Mouse (Mus musculus): ENCODE measurements around the gene Hs2st1.

The Hs2st1 gene

DNA sequence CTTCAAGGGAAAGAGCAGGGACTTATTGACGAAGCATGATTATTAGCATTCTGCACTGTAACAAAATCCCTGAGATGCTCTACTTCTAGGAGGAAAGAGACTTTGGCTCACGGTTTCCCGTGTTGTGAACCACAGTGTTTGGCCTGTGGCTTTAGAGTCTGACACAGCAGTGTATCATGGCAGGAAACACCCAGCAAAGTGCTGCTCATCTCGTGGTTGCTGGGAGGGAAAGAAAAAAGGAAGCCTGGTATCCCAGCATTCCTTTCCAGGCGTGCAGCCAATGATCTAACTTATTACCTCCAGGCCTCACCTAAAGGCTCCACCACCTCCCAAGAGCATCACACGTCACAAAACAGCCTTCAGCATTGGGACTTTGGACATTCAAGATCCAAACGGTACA, 32.8 kb upstream of the Hs2st1 start:
- Histone ChIP-seq H3K36me3 (ENCODE audit: control insufficient read depth, insufficient read depth, low read length, poor library complexity, severe bottlenecking) (peaks cover 2% of the 10 kb centered on the region), H3K27me3 (ENCODE audit: control insufficient read depth, insufficient read depth, low read length, poor library complexity, severe bottlenecking) (no peaks in the 10 kb centered on the region)
- no peak for DNase-seq (ENCODE audit: low read depth, low spot score)

- no peak for DNase-seq (ENCODE audit: low read depth, low spot score)
- Histone ChIP-seq H3K27me3 (ENCODE audit: control insufficient read depth, insufficient read depth, low read length, poor library complexity, severe bottlenecking) (no peaks in the 10 kb centered on the region), H3K36me3 (ENCODE audit: control insufficient read depth, insufficient read depth, low read length, poor library complexity, severe bottlenecking) (peaks cover 2% of the 10 kb centered on the region)
These were observed 32.4 kb upstream of the Hs2st1 start for GRCm38 (mm10) chr3:144602413-144602812.

GRCm38 (mm10) chr3:144597790-144598467, 27.9 kb upstream of the Hs2st1 start:
- Histone ChIP-seq H3K27me3 (ENCODE audit: control insufficient read depth, insufficient read depth, low read length, poor library complexity, severe bottlenecking) (no peaks in the 10 kb centered on the region), H3K36me3 (ENCODE audit: control insufficient read depth, insufficient read depth, low read length, poor library complexity, severe bottlenecking) (peaks cover 4% of the 10 kb centered on the region)
- no peak for DNase-seq (ENCODE audit: low read depth, low spot score)

- no peaks in the 10 kb centered on the region for H3K27me3 ChIP-seq (ENCODE audit: control insufficient read depth, insufficient read depth, low read length, poor library complexity, severe bottlenecking)
- peaks cover 4% of the 10 kb centered on the region for H3K36me3 ChIP-seq (ENCODE audit: control insufficient read depth, insufficient read depth, low read length, poor library complexity, severe bottlenecking)
- DNase-seq (ENCODE audit: low read depth, low spot score): no peak
These were observed 27.1 kb upstream of the Hs2st1 start for GRCm38 (mm10) chr3:144597121-144597520.

- DNase-seq (ENCODE audit: low read depth, low spot score): no peak
- H3K36me3 ChIP-seq (ENCODE audit: control insufficient read depth, insufficient read depth, low read length, poor library complexity, severe bottlenecking): peaks cover 9% of the 10 kb centered on the region
- no peaks in the 10 kb centered on the region for H3K27me3 ChIP-seq (ENCODE audit: control insufficient read depth, insufficient read depth, low read length, poor library complexity, severe bottlenecking)
These were observed 23.2 kb upstream of the Hs2st1 start for GRCm38 (mm10) chr3:144592992-144593785.

DNA sequence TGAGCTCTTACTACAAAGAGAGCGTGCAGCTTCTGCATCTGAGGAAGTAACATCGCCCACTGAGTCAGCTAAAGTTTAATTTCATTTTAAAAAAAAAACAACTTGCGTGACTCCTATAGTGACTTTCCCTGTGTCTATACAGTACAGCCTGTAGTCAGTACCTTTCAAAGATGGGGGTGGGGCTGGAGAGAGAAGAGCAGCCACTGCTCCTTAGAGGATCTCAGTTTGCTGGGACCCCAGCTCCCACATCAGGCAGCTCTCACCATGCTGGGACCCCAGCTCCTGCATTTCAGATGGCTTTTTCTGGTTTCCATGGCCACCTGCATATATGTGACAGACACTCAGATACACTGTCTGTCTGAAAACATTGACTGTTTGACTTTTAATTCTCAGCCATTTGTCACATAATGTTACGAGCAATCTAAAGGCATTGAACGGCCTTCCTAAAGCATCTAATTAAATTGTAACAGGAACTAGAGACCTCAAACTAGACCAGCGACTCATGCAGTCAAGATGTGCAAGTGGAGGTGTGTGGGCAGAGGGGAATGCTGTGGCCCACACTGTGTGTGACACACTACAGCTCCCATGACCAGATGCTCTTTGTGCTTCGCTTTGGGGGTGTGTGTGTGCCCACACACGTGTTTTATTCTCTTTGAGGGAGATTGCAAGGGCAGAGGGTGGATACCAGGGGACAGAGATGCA, 19.4 kb upstream of the Hs2st1 start:
- DNase-seq (ENCODE audit: low read depth, low spot score): no peak
- Histone ChIP-seq H3K27me3 (ENCODE audit: control insufficient read depth, insufficient read depth, low read length, poor library complexity, severe bottlenecking) (no peaks in the 10 kb centered on the region), H3K36me3 (ENCODE audit: control insufficient read depth, insufficient read depth, low read length, poor library complexity, severe bottlenecking) (peaks cover 8% of the 10 kb centered on the region; the same call in 1 of the 2 replicates)

DNA sequence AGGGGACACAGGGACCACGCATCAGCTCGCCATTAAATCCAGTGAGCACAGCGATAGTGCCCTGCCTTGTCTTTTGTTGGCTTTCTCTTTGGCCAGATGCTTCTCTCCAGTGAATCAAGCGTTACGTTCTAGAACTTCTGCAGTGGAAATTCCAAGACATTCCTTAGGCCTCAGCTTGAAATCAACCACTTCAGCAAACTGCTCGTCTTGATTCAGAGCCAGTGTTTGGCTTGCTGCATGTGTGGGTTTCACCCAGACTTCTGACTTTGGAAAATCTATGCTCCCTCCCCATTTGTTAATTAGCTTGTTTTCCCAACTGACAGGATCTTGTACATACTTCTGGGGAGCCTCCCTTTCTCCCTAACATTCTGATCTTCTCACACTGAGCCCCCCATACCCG, 16.8 kb upstream of the Hs2st1 start:
- H3K27me3 ChIP-seq (ENCODE audit: control insufficient read depth, insufficient read depth, low read length, poor library complexity, severe bottlenecking): no peaks in the 10 kb centered on the region
- H3K36me3 ChIP-seq (ENCODE audit: control insufficient read depth, insufficient read depth, low read length, poor library complexity, severe bottlenecking): peaks cover 8% of the 10 kb centered on the region; the same call in 1 of the 2 replicates
- no peak for DNase-seq (ENCODE audit: low read depth, low spot score)

DNA sequence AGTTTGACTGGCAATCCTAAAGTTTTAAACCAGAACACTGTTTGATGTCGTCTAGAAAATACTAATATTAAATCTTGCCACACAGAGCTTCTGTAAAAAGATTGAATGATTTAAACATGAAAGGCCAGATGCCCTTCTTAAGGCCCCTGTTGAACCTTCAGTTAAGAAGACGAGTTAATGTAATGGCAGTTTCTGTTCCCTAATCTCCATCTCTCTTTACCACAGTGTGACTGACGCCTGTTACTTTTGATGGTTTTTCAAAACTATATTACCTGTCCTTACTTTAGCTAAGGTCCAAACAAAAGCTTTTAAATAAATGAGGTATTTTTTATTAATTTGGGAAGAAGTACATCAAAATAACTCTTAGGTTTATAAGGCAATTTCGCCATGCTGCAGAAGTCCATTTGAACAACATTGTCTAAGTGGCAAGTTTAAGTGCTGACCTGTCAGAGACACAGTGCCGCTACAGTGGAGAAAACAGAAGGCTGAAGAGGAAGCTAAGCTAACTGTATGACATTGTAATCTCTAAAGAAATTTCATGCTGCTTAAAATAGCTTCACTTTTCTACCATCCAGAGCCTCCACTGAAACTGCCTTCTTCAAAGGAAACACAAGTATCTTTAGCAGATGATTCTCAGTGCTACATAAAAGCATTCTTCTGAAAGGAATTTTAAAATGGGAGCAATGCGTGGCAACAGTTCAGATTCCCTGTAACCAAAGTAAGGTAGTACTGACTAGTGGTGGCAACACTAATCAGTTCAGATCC, 15.0 kb upstream of the Hs2st1 start:
- H3K27me3 ChIP-seq (ENCODE audit: control insufficient read depth, insufficient read depth, low read length, poor library complexity, severe bottlenecking): no peaks in the 10 kb centered on the region
- peak; percentile 60 for DNase-seq (ENCODE audit: low read depth, low spot score)
- peaks cover 5% of the 10 kb centered on the region; the same call in 1 of the 2 replicates for H3K36me3 ChIP-seq (ENCODE audit: control insufficient read depth, insufficient read depth, low read length, poor library complexity, severe bottlenecking)

DNA sequence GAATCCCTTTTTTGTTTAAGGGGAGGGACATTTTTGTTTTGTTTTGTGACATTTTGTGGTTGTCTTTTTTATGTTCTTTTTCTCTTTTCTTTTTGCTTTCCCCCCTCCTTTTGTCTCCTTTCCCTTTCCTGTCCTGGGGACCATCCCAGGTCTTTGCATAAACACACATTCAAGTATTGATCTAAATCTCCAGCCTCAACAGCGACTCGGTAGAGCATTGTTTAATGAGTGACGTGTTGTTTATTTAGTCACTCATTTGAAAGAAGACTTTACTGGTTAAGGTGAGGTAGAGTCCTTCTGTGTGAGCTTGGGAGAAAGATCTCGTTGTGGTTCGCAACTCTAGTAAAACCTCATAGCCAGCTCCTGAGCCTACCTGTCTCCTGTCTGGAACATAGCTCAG, 13.8 kb upstream of the Hs2st1 start:
- H3K27me3 ChIP-seq (ENCODE audit: control insufficient read depth, insufficient read depth, low read length, poor library complexity, severe bottlenecking): no peaks in the 10 kb centered on the region
- DNase-seq (ENCODE audit: low read depth, low spot score): no peak

GRCm38 (mm10) chr3:144582306-144582705, 12.3 kb upstream of the Hs2st1 start:
- no peak for DNase-seq (ENCODE audit: low read depth, low spot score)
- Histone ChIP-seq H3K27me3 (ENCODE audit: control insufficient read depth, insufficient read depth, low read length, poor library complexity, severe bottlenecking) (no peaks in the 10 kb centered on the region), H3K36me3 (ENCODE audit: control insufficient read depth, insufficient read depth, low read length, poor library complexity, severe bottlenecking) (peaks cover 8% of the 10 kb centered on the region; the same call in 1 of the 2 replicates)

More for the DNA sequence above, 13.8 kb upstream of the Hs2st1 start:
- peaks cover 5% of the 10 kb centered on the region; the same call in 1 of the 2 replicates for H3K36me3 ChIP-seq (ENCODE audit: control insufficient read depth, insufficient read depth, low read length, poor library complexity, severe bottlenecking)

DNA sequence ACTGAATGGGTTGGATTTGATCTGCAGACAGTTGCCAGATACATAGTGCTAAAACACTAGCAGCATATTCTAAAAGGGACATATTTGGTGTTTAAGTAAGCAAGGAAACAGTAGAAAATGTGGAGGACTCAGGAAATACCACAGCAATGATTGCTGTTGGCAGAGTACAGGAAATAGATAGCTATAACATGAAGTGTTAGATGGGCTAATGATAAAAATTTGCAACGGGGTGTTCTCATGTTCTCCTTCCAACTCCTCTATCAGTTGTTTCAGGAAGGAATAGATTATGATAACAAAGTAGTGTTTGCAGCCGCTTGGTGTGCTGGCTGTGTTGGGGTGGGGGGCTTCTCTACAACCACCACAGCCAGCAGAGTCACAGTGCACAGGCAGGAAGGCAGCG, 11.9 kb upstream of the Hs2st1 start:
- Histone ChIP-seq H3K36me3 (ENCODE audit: control insufficient read depth, insufficient read depth, low read length, poor library complexity, severe bottlenecking) (peaks cover 6% of the 10 kb centered on the region; the same call in 1 of the 2 replicates), H3K27me3 (ENCODE audit: control insufficient read depth, insufficient read depth, low read length, poor library complexity, severe bottlenecking) (no peaks in the 10 kb centered on the region)
- DNase-seq (ENCODE audit: low read depth, low spot score): no peak

GRCm38 (mm10) chr3:144580281-144580680, 10.3 kb upstream of the Hs2st1 start:
- peaks cover 6% of the 10 kb centered on the region; the same call in 1 of the 2 replicates for H3K36me3 ChIP-seq (ENCODE audit: control insufficient read depth, insufficient read depth, low read length, poor library complexity, severe bottlenecking)
- H3K27me3 ChIP-seq (ENCODE audit: control insufficient read depth, insufficient read depth, low read length, poor library complexity, severe bottlenecking): no peaks in the 10 kb centered on the region
- no peak for DNase-seq (ENCODE audit: low read depth, low spot score)

DNA sequence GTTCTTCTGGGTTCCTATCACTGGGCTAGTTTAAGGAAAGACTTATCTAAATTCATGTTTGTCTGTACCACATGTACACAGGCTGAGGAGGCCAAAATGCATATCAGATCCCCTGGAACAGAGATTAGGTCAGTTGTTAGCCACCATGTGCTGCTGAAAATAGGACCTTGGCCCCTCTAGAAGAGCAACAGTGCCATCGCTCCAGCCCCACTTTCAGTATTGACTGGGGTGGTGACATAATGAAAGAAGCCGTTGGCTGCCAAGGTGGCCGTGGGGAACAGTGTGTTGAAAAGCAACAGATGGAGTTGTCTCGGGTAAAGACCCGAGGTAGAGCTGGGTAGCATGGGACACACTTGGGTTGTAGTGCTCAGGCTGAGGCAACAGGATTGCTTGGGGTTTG, 9.8 kb upstream of the Hs2st1 start:
- no peak for DNase-seq (ENCODE audit: low read depth, low spot score)
- Histone ChIP-seq H3K36me3 (ENCODE audit: control insufficient read depth, insufficient read depth, low read length, poor library complexity, severe bottlenecking) (peaks cover 6% of the 10 kb centered on the region; the same call in 1 of the 2 replicates), H3K27me3 (ENCODE audit: control insufficient read depth, insufficient read depth, low read length, poor library complexity, severe bottlenecking) (no peaks in the 10 kb centered on the region)

DNA sequence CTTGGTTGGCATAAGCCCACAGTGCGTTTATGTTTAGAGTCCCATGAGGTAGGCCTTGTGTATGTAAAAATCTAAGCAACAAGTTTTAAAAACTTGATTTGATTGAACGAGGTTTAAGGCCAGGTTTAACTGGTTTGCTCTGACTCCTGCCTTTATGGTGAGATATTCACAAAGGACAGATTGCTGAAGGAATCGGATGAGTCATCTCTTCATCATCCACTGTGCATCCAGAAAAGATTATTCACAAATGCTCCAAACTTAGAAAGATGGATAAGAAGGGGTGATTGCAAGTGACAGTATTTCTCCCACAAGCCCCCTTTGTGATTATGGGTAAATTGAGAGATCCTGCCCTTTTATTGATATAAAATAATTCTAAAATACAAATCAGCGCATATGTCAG, 8.9 kb upstream of the Hs2st1 start:
- peaks cover 6% of the 10 kb centered on the region; the same call in 1 of the 2 replicates for H3K36me3 ChIP-seq (ENCODE audit: control insufficient read depth, insufficient read depth, low read length, poor library complexity, severe bottlenecking)
- no peak for DNase-seq (ENCODE audit: low read depth, low spot score)
- H3K27me3 ChIP-seq (ENCODE audit: control insufficient read depth, insufficient read depth, low read length, poor library complexity, severe bottlenecking): no peaks in the 10 kb centered on the region

All from splenic B cell, adult 2 months (primary cell).